Mouse (Mus musculus) naive thymus-derived CD4-positive, alpha-beta T cell, adult 2 months (primary cell): ENCODE measurements around the gene Syt1.

Experiments used
- DNase-seq: peaks from one replicate; pipeline ENCODE4 v3.0.0-alpha.2; 2011; ENCODE audit warnings: low read depth

Gene Syt1

DNA sequence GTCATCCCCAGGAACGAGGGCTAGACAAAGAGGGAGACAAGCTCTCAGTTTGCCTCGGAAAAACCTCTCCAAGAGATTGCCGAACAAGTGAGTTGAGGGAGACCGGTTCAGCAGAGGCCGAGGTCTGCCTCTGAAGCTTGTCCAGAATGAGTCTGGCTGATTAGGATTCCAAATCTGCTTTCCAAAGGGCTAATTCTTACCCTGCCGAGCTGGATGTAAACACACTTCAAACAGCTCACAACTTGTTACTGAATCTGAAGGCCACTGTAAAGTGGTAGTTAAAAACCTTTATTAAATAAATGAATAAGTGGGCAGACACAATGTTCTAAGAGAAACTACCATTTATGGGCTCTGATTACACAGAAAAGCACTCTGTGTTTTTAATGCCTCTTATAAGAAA, 491.6 kb downstream of the Syt1 start:
- no peak for DNase-seq

DNA sequence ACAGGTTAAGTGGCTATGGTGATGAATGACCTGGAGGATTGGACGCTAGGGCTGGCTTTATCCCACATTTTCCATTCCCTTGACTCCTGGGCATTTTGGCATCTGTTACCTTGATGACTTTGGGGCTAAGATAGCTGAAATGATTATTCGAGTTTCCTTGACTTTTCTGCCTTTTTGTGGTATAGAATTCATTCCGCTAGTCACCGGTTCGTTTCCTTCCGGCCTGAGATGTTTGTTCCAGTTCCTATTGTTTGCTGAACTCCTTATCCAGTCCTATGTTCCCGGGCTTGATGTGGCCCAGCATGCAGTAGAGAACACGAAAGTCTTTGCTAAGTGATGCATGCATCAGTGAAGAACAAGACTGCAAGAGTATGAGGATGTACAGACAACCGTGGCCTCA, 493.7 kb downstream of the Syt1 start:
- no peak for DNase-seq

DNA sequence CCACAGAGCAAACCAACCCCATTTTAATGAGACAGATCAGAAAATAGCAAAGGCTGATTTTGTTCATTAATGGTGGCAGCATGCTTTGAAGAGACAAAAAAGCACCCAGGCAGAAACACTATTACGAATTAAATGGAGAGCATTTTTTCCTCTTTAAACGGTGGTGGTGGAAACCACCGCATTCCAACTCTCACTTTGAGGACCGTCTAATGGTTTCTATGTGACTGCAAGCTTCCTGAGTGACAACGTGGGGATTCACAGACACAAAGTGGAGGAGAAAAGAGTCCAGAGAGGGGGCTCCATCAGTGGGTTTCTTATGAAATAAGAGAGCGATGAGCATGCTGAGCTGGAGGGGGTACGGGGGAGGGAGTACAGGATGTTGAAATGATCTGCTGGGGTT, 496.1 kb downstream of the Syt1 start:
- DNase-seq = no peak

DNA sequence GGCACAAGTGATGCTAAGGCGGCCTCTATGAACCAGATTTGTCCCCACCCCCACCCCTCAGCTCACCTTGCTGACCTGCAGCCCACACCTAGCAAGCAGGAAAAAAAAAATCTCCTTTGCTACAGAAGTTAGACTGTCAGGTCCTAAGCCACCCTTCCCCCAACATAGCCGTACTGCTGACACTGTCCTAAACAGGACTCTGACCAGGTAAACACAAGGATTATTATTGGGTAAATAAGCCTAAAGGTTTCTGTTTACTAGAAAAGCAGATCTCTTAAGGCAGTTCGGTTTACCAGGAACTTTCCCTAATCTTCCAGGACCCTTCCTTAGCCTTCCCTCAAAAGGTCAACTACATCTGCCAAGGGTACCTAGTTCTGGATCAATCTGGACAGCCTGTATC, 501.2 kb downstream of the Syt1 start:
- no peak for DNase-seq

DNA sequence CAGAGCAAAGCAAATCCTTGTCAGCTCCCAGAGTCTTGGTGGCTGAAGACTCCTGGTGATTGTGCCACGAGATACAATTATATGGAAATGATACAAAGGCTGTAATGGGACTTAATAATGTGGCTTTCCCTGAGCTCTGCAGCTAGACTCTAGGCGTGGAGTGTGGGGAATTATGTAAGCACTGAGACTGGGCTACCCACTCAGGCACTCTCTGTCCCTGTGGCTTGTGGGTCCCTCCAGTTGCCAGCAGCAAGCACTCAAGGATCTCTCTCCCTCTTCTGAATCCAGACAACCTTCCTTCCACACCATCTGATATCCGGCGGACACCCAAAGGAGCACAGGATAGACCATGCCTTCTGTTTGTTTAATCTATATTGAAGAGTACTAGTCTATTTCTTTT, 503.9 kb downstream of the Syt1 start:
- DNase-seq = no peak

DNA sequence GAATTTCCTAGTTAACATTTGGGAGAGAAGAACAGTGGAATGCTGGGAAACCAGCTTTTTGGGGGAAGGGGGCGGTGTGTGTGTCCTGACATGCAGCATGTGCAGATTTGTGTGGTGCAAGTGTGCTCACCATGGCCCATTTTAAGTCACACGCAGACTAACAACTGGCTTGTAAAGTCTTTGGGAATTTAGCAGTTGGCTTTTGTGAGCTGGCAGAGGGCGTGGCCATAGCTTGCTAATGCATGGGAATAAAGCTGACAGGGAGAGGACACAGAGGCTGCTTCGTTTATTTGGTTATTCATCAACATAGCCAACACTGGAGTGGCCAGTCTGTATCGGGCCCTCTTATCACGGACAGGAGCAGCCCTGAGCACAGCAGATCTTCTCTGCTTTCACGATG, 505.9 kb downstream of the Syt1 start:
- DNase-seq = no peak

DNA sequence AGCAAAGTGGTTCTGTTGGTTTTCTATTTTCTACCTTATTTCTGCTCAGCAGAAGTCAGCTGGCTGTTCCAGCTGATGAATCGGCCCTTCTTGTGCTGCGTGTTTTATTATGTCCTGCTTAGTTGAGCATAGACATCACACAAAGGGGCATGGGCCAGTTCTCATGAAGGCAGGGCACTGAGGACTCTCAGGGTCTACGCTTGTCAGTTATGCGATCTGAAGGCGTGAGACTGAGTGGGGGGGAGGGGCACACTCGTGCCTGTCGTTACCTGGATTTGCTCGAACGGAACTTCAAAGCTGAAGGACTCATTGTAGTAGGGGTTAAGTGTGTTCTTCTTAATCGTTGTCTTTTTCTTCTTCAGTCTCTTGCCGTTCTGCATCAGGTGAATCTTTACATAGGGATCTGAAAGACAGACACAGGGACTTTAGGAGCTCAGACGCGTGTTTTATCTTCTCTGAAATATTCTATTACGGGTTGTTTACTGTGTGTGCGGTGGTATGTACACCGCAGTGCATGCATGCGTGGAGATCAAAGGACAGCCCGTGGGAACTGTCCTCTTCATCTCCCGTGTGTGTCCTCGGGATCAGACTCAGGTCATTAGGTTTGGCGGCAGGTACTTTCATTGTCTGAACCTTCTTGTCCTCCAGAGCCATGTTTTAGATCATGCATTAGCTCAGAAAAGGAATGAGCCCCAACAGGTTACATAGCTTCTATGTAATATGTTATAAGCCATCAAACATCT, 506.5 kb downstream of the Syt1 start:
- DNase-seq = no peak

DNA sequence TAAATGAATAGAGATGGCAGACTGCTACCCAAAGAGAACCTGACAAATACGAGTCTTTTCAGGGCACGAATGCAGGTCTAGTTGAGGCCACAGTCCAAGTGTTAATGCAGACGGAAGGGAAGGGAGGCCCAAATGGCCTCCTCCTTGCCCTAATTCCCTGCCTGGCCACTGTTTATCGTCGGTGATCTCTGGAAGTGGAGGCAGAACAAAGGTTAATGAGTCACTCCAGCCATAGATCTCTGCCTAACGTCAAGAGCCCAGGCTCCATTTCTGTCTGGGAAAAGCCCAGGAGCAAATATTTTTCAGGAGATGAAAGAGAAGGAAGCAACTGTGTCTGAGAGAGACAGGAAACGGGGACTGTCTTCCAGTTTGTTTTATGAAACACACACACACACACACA, 520.6 kb downstream of the Syt1 start:
- no peak for DNase-seq

DNA sequence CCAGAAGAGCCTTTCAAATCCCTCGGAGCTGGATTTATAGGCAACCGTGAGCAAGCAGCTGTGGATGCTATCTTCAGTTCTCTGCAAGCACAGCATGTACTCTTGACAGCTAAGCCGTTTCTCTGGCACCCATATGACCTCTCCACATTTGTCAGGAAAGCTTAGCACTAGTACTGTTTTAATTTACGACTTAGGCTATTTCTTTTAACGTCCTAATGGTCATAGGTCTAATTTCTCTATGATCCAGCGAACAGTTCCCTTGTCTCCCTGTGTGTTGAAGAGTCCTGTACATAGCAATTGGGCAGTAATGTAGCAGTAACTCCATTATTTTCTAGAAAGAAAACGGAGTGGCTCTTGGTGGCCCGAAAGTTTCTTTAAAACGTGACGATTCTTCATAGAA, 526.8 kb downstream of the Syt1 start:
- DNase-seq = no peak

DNA sequence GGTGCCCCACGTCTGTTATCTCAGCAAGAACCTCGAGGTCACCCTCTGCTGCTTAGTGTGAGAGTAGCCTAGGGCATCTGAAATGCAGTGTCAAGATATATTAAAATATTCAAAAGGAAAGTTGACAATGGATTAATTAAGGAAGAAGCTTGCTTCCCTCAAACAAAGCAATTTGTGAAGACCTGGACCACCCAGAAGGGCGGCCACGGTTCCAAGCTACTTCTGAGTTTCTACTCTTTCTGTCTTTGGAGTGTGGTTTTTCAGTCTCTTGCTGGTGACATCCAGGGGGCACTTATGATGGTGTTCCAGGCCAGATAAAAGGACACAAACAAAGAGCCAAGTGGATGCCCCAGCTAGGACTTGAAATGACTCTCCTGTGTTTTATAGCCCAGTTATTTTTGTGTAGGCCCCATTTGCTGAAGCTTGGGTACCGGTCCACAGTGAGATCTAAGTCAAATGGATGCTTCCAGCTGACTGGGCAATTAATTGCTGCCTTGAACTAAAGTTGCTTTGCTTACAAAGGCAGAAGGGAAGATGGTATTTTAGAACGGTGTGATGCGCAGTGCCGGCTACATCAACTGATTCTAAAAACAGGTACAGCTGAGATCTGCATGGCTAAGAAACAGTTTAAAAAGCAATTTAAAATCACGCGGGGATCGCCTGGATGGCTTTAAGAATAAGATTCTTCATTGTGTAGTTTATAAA, 530.5 kb downstream of the Syt1 start:
- DNase-seq = no peak

DNA sequence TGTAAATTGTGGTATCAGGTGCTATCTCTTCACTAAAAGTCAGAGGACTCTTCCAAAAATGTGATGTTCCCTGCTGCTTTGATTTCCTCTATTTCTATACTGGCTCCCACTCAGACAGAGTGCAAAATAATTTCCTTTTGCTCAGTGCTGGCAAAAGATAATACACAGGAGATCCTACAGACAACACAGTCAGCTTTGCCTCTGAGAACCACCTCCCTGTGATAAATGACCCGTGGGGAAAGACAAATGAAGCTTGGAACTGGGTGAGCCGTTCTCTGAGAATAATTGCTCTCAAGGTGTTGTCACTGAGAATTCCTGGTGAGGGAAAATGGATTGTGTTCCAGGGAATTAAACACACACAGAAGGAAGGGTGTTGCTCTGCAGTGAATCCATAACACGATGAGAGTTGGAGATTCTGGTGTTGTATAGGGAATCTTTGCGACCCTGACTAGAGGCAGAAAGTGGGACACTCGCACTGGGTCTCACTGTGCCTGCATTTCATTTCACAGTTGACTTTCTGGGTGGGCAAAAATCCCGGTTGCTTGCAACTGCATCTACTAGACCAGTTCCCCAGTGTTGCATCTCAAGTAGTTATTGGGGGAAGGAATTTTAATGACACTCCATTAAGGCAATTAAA, 540.3 kb downstream of the Syt1 start:
- DNase-seq = no peak

DNA sequence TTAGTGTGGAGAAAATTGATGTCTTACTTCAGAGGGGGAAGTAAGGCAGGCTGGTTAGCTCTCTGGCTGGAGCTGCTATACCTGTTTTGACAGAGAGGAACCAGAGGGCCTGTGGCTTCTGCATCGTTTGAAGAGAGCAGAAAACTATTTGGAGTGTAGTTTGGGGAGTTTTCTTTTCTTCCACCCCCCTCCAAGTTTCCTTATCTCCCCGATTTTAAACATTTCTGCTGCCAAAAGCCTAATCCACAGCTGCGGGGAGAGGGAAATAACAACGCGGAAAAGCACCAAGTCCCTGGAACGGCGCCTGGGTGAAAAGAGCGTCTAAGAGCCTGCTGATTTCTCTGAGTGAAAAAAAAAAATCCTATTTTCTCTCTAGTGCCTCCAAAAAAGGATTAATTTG, 544.2 kb downstream of the Syt1 start:
- DNase-seq = no peak

DNA sequence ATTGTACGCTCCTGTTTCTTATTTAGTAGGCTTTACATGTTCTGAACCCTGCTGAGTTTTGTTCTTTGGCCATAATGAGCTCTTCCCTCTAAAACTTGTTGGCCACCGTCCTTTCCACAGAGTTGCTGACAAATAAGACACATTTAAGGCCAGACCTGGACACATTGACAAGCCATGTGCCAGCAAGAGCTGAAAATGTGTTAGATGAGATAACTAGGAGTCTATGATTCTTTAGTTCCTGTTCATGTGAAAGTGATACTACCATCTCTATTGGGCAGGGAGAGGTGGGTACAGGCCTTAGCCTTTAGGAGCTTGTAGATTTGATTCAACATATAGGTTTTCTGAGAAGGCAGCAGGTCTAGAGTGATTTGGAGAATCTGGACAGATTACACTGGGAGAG, 548.9 kb downstream of the Syt1 start:
- DNase-seq = no peak

DNA sequence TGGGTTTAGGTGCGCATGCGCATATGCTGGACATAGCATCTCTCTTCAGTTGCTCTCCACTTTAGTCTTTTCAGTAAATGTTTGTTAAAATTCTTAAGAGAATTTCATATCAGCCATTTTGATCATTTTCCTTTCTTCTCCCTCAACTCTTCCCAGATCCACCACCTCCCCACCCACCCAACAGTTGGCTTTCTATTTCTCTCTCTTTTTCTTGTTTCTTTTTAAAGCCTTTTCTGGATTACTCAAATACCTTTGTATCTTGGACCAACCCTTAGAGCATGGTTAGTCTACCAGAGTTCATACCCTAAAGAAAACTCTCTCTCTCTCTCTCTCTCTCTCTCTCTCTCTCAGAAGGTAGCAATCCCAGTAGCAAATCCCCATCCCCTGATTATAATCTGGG, 553.7 kb downstream of the Syt1 start:
- no peak for DNase-seq

DNA sequence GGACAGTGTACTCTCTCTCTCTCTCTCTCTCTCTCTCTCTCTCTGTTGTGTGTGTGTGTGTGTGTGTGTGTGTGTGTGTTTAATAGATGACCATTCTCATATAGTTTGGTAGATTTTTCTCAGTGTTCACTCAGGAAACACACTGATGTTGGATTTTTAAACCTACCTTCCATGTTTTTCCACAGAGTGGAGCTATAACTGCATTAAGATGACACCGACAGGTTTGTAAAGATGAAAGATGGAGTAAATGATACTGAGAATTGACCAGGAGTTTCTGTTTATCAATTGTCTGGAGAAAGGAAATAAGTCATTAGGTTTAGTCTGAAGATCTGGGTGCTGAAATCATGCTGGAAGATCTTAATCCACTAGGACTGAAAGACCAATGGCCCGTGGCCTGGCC, 554.9 kb downstream of the Syt1 start:
- no peak for DNase-seq

DNA sequence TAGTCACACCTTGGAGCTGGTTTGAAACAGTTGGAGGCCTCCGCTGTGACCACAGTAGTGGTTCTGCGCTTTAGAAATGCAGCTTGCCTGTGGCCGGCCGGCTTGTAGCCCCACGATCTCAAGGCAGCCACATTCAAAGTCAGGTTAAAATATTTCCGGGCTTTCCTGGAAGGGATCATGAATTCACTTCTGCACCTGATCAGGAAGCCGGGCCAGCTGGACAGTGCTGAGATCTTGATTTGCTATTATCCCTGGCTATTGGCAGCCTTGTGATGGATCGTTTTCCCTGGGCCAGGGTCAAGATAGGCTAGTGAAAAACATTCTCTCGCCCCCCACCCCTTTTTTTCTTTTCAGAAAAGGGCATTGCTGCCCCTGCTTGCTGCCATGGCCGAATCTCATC, 555.6 kb downstream of the Syt1 start:
- no peak for DNase-seq

DNA sequence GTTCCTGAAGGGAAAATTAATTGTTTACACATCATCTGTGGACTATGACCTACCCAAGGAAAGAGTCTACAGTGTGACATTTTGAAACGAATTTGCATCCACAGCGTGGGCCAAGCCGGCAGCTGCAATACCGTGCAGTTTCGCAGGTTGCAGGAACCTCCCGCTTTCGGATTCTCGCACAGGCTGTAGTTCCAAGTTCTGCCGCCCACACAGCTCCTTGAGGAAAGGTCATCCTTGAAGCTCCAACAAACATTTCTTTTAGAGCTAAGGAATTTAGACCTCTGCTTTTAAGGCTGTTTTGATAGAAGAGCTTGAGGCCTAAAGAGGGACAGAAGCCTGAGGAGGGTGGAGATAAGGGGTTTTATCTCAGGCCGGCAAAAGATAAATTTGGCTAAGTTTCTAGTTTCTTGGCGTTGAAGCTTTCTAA, 556.1 kb downstream of the Syt1 start:
- no peak for DNase-seq

DNA sequence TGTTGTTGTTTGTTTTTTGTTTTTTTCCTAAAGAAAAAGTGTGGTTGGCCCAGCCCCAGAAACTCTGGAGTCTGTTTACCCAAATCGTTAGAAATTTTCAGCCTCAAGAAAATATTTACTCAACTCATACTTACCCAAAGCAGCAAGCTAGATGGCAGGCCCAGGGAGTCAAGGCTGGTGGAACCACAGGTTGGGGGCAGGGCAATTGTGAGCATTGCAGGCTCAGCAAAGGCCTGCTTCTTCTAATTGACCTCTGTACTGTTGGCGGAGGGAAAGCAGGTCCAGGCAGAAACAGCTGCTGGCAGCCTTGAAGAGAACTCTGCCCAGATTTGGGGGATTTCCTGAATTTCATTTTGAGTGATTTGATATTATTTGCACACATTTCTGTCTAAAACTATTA, 557.2 kb downstream of the Syt1 start:
- DNase-seq = no peak

DNA sequence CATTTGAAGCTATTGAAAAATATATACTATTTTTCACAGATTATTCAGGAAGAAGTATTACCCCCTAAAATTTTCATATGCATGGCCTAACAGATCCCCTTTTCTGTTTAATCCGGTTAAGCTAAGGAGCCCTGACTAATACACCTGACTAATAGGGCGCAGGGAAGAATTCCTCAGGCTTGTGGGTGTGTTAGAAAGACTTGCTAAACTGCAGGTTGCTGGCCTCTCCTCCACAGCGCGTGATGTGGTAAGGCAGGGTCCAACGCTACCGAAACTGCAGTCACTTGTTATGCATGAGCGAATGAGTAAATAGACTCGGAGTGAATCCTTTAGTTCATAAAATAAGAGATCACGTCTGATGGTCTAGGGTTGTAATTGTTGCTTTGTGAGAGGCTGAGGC, 558.4 kb downstream of the Syt1 start:
- DNase-seq = no peak

DNA sequence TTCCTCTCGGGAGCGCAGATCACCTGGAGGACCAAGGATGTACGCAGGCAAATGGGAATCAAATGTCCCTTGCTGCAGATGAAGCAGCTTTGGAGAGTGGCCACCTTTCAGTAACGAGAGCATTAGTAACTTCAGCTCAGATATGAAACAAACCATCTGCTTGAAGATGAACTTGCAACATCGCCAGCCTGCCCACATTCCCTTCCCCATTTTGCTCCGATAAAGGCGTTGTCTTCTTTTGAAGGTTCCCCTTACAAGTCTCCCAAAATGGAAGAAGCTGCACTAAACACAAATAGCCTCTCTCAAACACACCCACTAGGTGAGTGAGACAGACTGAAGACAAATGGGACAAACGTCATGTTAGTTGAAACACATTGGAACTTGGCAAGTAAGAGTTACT, 559.3 kb downstream of the Syt1 start:
- no peak for DNase-seq

DNA sequence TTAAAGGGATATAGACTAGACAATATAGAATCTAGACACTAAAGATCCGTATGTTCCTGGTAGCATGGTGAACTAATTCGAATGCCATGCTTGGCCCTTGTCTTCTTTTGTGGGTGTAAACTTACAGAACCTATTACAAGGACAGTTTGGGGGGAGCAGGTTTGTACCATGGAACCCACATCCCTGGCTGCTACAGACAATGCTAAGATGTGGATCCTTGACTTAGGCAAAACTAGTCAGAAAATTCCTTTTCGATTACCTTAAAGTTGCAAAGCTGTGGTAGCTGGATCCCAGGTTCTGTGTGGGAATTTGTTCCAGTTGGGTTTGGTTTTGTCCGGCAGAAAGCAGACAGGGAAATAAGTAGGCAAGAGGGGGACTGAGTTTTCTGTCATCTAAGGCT, 560.4 kb downstream of the Syt1 start:
- DNase-seq = no peak

DNA sequence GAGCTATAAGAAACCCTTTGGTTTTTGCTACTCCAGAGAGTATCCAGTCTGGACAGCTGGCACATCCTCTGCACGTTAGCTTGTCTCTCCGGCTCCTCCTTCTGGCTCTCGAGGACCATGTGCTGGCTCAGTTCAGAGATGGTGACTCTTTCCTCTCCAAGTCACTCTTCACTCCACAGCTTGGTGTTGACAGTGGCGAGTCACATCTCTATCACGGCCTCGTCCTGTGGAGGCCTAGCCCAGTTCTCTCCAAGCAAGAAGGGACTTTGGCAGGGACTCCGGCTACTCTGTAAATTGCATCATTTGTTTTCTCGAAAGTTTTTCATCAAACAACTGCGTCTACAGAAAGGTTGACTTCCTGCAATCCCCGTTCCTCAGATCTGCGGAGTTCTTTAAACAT, 562.4 kb downstream of the Syt1 start:
- DNase-seq = no peak
